Mouse (Mus musculus): ENCODE results near the gene Natd1.

Gene Natd1

DNA sequence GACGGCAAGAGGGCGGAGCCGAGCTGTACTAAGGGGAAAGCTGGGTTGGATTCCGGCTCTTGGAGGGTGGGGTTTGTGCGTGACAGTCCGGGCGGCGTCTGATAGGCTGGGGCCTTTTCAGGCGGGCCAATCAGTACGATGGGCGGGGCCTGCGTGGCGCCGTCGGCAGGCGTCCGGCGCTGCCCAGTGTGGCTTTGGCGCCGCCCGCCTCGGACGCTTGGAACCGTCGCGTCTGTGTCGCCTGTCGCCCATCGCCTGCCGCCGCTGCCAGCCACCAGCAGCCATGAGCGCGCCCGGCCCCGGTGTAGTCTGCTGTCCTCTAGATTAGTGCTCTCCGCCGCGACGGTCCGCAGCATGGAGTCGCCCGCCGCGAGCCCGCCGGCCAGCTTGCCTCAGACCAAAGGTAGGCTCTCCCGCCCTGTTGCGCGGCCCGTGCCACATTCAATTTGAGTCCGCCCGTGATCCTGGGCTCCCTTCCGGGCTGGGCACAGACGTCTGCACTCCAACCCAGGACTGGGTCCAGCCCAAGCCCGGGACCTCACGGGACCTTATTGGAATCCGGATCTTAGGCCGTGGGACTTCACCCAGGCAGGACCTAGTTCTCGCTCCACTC, 17.4 kb upstream of the Natd1 start, which contains the start of gene Map2k3:
Map2k3 (plus strand) TSS at position 165 of the 613 bp plus-strand sequence.
- in situ Hi-C loops (cut with MboI): no loop called here

DNA sequence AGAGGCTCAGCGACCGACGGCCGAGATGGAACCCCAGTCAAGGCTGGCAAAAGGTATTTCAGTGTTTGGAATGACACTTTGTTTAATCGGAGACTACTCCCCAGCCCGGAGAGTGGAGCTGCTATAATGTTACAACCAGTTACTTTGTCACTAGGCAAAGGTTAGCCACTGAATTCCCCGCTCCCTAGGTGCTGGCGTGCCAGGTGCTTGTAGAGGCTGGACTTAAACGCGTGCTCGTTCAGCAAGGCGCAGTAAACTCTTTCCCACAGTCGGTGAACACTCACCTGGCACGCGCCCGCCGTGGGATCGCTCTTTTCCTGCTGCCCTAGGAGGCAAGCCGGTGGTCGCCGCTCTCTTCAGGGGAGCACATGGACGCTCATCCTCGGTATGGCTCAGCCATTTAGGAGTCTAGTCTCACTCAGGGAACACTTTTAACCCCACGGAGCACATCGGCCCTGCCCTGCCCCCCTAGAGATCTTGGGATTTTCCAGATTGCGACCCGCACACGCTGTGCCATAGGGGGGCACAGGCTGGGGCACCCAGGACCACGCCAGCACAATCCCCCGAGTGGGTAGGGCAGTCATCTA, 16.8 kb upstream of the Natd1 start:
- in situ Hi-C loops (cut with MboI): no loop called here

DNA sequence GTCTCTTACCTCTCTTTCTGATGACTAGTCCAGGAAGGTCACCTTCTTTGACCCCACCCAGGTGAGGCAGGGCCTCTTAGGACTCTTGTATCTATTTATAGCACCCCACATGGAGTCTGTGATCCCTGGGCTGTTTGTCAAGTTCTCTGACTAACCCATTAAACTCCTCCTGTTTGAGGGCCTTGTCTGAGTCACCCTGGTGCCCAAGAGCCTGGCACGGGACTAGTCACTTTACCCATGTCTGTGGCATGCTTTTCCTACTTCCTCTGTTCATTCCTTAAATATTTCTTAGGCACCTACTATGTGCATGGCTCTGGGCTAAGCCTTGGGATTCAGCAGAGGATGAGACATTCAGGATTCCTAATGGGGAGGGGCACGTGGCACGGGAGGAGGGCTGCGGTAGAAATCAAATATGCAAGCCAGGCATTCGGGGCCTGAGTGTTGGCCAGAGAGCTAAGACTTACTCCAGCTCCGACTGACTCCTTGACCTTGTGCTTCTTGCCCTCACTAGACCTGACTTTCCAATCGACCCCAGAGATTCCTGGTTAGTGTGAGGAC, 16.3 kb upstream of the Natd1 start:
- in situ Hi-C loops (cut with MboI): no loop called here

DNA sequence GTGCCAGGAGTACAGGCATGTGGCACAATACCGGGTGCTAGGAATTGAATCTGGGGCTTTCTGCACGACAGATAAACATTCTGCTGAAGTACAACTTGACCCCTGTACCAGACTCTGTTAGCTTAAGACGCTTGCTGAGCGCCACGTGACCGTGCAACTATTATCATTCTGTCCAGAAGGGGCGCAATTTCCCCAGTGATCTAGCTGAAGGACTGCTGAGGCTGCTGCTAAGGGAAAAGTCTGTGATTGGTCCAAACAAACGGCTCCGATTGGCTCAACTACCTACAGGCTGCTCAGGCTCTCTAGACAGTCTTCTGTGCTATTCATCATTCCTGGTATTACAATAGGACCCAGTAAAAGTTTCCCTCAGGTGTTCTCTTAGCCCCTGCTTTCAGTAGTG, 12.7 kb upstream of the Natd1 start:
- in situ Hi-C loops (cut with MboI): no loop called here

- in situ Hi-C loops (cut with MboI): no loop called here
Measured at GRCm38 (mm10) chr11:60924981-60925380, 10.4 kb upstream of the Natd1 start.

DNA sequence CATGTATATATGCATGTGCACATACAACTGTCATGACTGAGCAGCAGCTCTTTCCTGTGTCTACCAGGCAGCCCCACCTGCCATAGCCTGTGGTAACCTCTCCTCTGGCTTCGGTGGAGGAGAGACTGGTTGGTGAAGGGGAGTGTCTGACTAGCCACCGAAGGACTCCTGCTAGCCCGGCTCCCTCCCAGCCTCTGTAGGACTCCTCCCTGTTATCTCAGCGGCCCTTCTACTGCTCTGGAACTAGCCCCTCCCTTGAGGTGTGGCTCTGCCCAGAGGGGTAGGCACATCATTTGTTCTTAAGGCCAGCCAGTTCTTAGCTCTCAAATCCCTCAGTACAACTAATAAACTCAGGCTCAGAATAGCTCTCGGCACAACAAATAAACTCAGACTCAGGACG, 9.9 kb upstream of the Natd1 start:
- in situ Hi-C loops (cut with MboI): no loop called here

DNA sequence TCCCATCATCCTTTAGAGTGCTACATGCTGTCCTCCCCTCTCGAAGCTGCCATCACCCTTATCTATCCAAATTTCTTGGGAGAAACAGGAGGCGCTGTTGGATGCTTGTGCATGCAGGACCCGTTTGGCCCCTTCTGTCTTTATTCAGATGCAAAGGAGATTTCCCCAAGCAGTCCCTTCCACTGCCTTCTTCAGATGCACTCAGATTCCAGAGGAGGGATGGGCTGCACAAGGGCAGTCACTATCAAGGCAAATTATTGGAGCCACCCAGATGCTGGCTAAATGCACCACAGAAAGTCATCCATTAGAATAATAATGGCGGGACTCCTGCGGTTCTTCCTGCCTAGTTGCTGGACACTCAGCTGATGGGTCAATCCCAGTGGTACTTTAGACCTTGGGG, 8.4 kb upstream of the Natd1 start:
- in situ Hi-C loops (cut with MboI): no loop called here

DNA sequence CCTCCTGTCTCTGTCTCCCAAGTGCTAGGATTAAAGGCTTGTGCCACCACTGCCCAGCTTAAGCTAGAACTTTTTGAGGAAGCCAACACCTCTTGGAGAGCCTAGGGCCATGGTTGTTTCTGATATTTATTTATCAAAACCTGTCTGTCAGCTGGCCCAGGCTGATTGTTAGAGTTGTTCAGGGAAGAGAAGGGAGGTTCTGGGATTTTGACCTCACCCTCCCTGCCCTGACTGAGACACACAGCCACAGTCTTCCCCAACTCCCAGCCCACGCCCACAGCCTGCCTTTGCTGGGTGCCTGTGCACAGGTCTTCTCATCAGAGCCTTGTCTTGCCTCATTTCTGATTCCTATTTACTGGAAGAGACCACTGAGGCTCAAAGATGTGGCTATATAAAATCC, 7.6 kb upstream of the Natd1 start:
- in situ Hi-C loops (cut with MboI): no loop called here

DNA sequence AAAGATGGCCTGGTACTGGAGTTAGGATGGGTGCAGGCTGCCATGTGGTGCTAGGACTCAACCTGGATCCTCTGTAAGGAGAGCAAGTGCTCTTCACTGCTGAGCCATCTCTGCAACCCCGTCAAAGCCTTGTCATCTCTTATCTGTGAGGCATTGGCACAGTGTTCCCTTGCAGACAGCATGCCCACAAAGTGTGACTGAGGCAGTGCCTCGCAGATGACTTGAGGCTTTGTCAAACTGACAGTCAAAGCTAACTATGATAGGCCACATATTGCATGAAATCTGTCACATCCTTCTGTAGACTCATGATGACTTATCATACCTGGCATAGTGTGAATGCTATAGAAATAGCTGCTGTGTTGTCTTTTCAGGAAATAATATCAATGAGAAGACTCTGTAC, 5.5 kb upstream of the Natd1 start:
- in situ Hi-C loops (cut with MboI): no loop called here

DNA sequence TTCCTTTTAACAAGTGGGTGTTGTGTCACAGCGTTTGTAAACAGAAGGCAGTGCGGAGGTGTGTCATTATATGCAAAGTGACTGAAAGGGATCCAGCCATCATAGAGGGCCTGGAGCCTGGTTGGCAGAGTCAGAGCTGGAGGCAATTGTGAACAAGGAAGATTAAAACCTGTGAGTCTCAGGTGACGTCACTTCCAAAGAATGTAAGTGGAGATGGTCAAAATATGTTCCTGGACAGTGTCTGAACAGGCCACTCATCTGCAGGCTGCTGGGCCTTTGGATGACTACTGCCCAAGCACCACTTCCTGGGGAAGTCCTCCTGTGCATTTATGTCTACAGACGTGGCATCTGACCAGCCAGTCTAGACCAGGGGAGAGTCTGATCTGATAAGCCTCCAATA, 651 bp upstream of the Natd1 start:
- in situ Hi-C loops (cut with MboI): no loop called here

GRCm38 (mm10) chr11:60913301-60914196, 1.0 kb downstream of the Natd1 start:
- in situ Hi-C loops (cut with MboI): loop anchor here (5.0 kb wide), 1 partner anchor 36 kb away; the partner anchor contains the start of gene Tmem11

- in situ Hi-C loops (cut with MboI): loop anchor here (5.0 kb wide), 1 partner anchor 35 kb away; the partner anchor contains the start of gene Tmem11
Measured at GRCm38 (mm10) chr11:60912525-60912973, 2.0 kb downstream of the Natd1 start.

DNA sequence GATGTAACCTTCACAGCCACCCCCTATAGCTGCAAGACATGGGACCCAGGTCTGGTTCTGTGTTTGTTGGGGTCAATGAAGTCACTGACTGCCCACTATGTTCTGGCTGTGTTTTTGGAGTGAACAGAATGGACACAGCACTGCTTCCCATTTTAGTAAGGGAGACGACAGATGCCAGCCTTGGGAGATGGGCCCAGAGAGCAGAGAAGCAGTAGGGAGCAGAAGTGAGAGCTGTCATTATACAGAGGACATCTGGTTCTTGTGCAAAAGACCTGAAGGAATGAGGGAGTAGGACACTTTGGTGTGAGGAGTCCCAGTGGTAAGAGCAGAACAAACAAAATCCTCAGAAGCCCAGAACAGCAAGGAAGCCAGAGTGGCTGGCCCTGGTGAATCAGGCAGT, 4.9 kb downstream of the Natd1 start:
- in situ Hi-C loops (cut with MboI): loop anchor here (5.0 kb wide), 1 partner anchor 32 kb away; the partner anchor contains the start of gene Tmem11

DNA sequence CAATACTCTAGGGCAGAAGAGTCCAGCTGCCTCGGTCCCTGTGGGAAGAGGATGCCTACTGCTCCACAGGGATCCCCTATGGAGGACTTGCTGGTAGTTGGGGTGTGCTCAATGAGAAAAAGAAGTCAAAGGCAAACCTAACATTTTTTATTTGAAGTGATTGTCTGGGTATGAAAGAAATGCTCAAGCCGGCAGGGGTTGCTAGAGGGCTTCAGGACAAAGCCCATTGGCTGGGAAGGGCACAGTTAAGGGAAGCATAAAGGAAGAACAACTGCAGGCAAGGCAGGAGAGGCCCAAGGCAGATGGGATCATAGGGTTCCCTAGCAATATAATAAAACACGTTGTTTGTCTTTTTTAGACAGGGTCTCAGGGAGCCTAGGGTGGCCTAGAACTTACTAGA, 6.5 kb downstream of the Natd1 start:
- in situ Hi-C loops (cut with MboI): no loop called here

DNA sequence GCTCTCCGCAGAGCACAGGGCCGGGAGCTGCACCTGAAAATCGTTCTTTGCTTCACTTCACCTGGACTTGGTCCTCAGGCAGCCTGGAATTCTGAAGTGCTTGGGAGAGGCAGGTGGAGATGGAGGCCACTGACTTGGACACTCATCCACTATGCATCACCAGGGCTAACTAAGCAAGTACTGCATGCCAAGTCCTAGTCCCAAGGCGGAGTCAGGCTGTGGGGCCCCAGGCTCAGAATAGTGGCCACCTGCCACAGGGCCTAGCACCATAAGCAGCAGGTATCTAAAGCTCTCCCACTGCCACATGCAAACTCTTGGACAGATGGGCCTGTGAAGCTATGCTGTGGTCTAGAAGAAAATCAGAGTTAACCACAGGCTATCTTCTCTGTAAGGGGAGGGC, 8.1 kb downstream of the Natd1 start:
- in situ Hi-C loops (cut with MboI): no loop called here

GRCm38 (mm10) chr11:60905407-60906120, 9.0 kb downstream of the Natd1 start:
- in situ Hi-C loops (cut with MboI): no loop called here

- in situ Hi-C loops (cut with MboI): no loop called here
Measured at GRCm38 (mm10) chr11:60903661-60904061, 10.9 kb downstream of the Natd1 start.

DNA sequence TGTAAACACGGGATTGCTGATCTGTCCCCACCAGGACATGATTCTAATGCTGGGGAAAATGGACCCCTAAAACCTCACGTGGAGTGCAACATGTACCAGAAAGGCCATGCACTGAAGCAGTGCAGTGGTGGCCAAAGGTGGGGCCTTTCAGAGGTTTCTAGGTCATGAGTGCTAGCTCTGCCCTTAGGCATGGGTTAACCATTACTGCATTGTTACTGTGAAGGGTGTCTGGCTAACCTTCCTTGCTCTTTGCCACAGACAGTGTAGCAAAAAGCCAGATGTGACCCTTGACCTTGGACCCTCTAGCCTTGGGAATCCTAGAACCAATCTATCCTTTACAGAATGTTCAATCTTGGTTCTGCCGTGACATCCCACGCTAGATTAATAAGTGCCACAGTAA, 12.1 kb downstream of the Natd1 start:
- in situ Hi-C loops (cut with MboI): no loop called here

- in situ Hi-C loops (cut with MboI): no loop called here
Measured at GRCm38 (mm10) chr11:60902001-60902400, 12.5 kb downstream of the Natd1 start.

DNA sequence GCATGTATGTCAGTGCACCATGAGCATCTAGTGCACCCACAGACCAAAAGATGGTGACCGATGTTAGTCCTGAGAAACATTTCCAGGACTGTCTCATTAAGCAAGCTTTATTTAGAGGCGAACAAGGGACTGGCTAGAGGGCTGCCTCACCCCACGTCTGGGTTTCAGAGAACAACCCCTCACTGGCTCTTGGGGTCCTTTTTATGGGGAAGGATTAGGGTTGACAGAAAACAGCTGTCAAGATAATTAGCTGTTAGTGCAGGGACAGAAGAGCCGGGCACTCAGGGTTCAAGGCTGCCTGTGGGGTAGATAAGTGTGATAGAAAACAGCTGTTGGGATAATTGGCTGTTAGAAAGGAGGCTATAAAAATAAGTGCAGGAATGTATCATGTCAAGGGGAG, 18.6 kb downstream of the Natd1 start:
- in situ Hi-C loops (cut with MboI): no loop called here

- in situ Hi-C loops (cut with MboI): no loop called here
Measured at GRCm38 (mm10) chr11:60890744-60891143, 23.8 kb downstream of the Natd1 start.

GRCm38 (mm10) chr11:60890286-60890685, 24.3 kb downstream of the Natd1 start:
- in situ Hi-C loops (cut with MboI): no loop called here
